Mouse (Mus musculus) limb, embryonic 14.5 days (tissue): ENCODE results near the gene Gpr1. TPM values are rescaled to one million over a fixed set of nuclear protein-coding genes. Genes with fewer than 3 reads are reported as not detected.
A peak's percentile ranks its signal among the peaks of the same experiment; 100 is the strongest.

Experiments
- ATAC-seq: fragments of 200-750 bp; cut with Nextera tagmentation; 2 replicates; pipeline ENCODE4 v1.8.0; 2017; ENCODE audit warnings: low read depth, moderate number of reproducible peaks, moderate TSS enrichment; ENCODE audit not compliant: low FRiP score
- DNase-seq: peaks from one replicate; pipeline ENCODE4 v3.0.0-alpha.2; 2015; ENCODE audit warnings: low spot score
- H3K27ac ChIP-seq: fragments of 300-500 bp; sonication (generic); replicated peaks from 2 replicates; pipeline ENCODE4 v1.5.1; 2014; ENCODE audit warnings: low read depth, mild to moderate bottlenecking, low read length, moderate library complexity, mixed read lengths
- H3K27me3 ChIP-seq: fragments of 300-500 bp; sonication (generic); 2 replicates; pipeline ENCODE4 v1.6.1; 2014; ENCODE audit warnings: low read length, mixed read lengths; ENCODE audit not compliant: control insufficient read depth, insufficient read depth
- H3K36me3 ChIP-seq: fragments of 300-500 bp; sonication (generic); 2 replicates; pipeline ENCODE4 v1.6.1; 2014; ENCODE audit warnings: mild to moderate bottlenecking, low read length, moderate library complexity, mixed read lengths; ENCODE audit not compliant: control insufficient read depth, insufficient read depth
- H3K4me1 ChIP-seq: fragments of 300-500 bp; sonication (generic); 2 replicates; pipeline ENCODE4 v1.6.1; 2014; ENCODE audit warnings: antibody characterized with exemption, low read length, mixed read lengths; ENCODE audit not compliant: control insufficient read depth, insufficient read depth
- H3K4me2 ChIP-seq: fragments of 300-500 bp; sonication (generic); replicated peaks from 2 replicates; pipeline ENCODE4 v1.6.1; 2014; ENCODE audit warnings: low read depth, mild to moderate bottlenecking, low read length, moderate library complexity; ENCODE audit not compliant: severe bottlenecking
- H3K4me3 ChIP-seq: fragments of 300-500 bp; sonication (generic); replicated peaks from 2 replicates; pipeline ENCODE4 v1.5.1; 2014; ENCODE audit warnings: low read length
- H3K9ac ChIP-seq: fragments of 300-500 bp; sonication (generic); 2 replicates; pipeline ENCODE4 v1.6.1; 2014; ENCODE audit warnings: mild to moderate bottlenecking, low read depth, low read length, moderate library complexity; ENCODE audit not compliant: severe bottlenecking
- H3K9me3 ChIP-seq: fragments of 300-500 bp; sonication (generic); 2 replicates; pipeline ENCODE4 v1.6.1; 2016; ENCODE audit warnings: low read length; ENCODE audit not compliant: control insufficient read depth
- POLR2A ChIP-seq: fragments of 200-500 bp; IDR thresholded peaks from 2 replicates; pipeline ENCODE4 v1.8.0; 2012; ENCODE audit warnings: inconsistent platforms, mild to moderate bottlenecking, moderate library complexity, borderline replicate concordance; ENCODE audit not compliant: insufficient read depth, insufficient read length; ENCODE audit errors: extremely low read depth
- WGBS: fragments of 180-500 bp; shearing (Covaris S2); extraction: QIAGEN DNeasy Blood & Tissue Kit; methylation state at CpG from one replicate; pipeline ENCODE4 v1.1.7; 2014; 5-methylcytosine and 5-hydroxymethylcytosine counted together
- polyA plus RNA-seq, 2 experiments: library from polyadenylated mRNA; depleted of rRNA in 1 of 2; stranded (reverse) in 1 of 2; unstranded in 1 of 2; fragments of >200 nt; fragmentation: Nextera tagmentation in 1 of 2; extraction: Ambion mirVana in 1 of 2; gene quantifications; 2 replicates each; pipeline versions ENCODE4 v1.2.1 to v1.2.3; 2012 to 2014

Gpr1 gene
- polyA plus RNA-seq, 2 experiments: 0.29 to 0.34 TPM

DNA sequence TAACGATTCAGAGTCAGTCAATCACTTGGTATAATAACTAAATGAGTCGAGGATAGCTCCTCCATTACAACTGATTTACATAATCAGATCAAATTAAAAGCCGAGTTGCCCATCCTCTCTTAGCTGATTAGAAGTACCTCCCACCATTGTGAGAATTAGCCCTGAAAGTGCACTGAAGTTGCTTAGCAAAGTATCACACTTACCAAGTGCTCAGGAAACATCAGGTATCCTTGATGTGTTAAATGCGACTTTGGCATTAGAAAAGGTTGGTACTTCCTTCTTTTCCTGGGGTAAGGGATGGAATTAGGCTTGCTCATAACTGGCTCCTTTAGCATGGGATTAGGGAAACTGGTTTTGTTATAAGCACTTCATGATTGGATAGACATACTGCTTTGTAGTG is 29.5 kb upstream of the Gpr1 start:
- 48% methylated on average over 4 of the region's 4 CpGs for WGBS
- no peak overlapping the region for H3K9ac ChIP-seq
- no peak overlapping the region for H3K27ac ChIP-seq
- H3K9me3 ChIP-seq: no peaks in the 10 kb centered on the region
- H3K4me1 ChIP-seq: 0 out of 2 replicates have a peak, but pooled peaks cover 2% of the 10 kb centered on the region
- TF ChIP-seq POLR2A: no peak
- DNase-seq (no peak), ATAC-seq (no peak)
- H3K36me3 ChIP-seq: no peaks in the 10 kb centered on the region
- peaks cover 38% of the 10 kb centered on the region for H3K27me3 ChIP-seq
- H3K4me2 ChIP-seq: no peak overlapping the region
- no peak overlapping the region for H3K4me3 ChIP-seq

DNA sequence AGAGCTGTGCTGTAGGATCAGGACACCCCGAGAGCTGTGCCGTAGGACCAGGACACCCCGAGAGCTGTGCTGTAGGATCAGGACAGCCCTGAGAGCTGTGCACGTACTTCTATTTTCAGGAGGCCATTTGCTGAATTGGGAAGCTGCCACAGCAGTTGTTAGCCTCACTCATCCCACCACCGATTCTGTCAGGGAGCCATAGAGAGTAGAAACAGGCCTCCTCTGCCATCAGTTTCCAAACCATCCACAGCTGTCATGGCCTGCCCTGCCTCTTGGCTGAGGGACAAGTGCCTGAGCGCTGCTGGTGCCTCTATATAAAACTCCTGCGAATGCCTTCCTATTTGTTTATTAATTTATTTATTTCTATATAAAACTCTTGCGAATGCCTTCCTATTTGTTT is 25.4 kb upstream of the Gpr1 start:
- ATAC-seq: peak; percentile 65
- Histone ChIP-seq H3K9ac (no peak overlapping the region), H3K4me3 (no peak overlapping the region), H3K27ac (no peak overlapping the region; the same call in 1 of the 2 replicates), H3K4me2 (no peak overlapping the region), H3K4me1 (peaks cover 2% of the 10 kb centered on the region; the same call in 1 of the 2 replicates), H3K27me3 (peaks cover 6% of the 10 kb centered on the region; the same call in 1 of the 2 replicates), H3K36me3 (no peaks in the 10 kb centered on the region), H3K9me3 (no peaks in the 10 kb centered on the region)
- no peak for TF ChIP-seq POLR2A
- DNase-seq: peak; percentile 56
- WGBS: 79% methylated on average over 8 of the region's 8 CpGs

- H3K9ac ChIP-seq: no peak overlapping the region
- no peak for DNase-seq
- 54% methylated on average over 4 of the region's 4 CpGs for WGBS
- no peak overlapping the region; the same call in 1 of the 2 replicates for H3K27ac ChIP-seq
- H3K9me3 ChIP-seq: no peaks in the 10 kb centered on the region
- no peak overlapping the region for H3K4me2 ChIP-seq
- no peaks in the 10 kb centered on the region for H3K36me3 ChIP-seq
- peaks cover 2% of the 10 kb centered on the region; the same call in 1 of the 2 replicates for H3K4me1 ChIP-seq
- ATAC-seq: no peak
- H3K27me3 ChIP-seq: 0 out of 2 replicates have a peak, but pooled peaks cover 4% of the 10 kb centered on the region
- no peak for TF ChIP-seq POLR2A
- H3K4me3 ChIP-seq: no peak overlapping the region
These were observed 25.0 kb upstream of the Gpr1 start for GRCm38 (mm10) chr1:63239305-63239704.

GRCm38 (mm10) chr1:63237371-63237770 is 23.0 kb upstream of the Gpr1 start:
- Histone ChIP-seq H3K4me1 (peaks cover 2% of the 10 kb centered on the region; the same call in 1 of the 2 replicates), H3K9ac (no peak overlapping the region), H3K9me3 (no peaks in the 10 kb centered on the region), H3K4me2 (no peak overlapping the region), H3K27ac (no peak overlapping the region), H3K36me3 (no peaks in the 10 kb centered on the region), H3K27me3 (no peaks in the 10 kb centered on the region), H3K4me3 (no peak overlapping the region)
- DNase-seq: no peak
- TF ChIP-seq POLR2A: no peak
- WGBS: 30% methylated on average over 5 of the region's 5 CpGs
- no peak for ATAC-seq

GRCm38 (mm10) chr1:63227241-63227640 is 12.9 kb upstream of the Gpr1 start:
- H3K4me1 ChIP-seq: no peaks in the 10 kb centered on the region
- no peaks in the 10 kb centered on the region for H3K36me3 ChIP-seq
- no peak overlapping the region for H3K4me3 ChIP-seq
- no peaks in the 10 kb centered on the region for H3K9me3 ChIP-seq
- DNase-seq (no peak), ATAC-seq (no peak)
- WGBS: 69% methylated on average over 5 of the region's 5 CpGs
- no peaks in the 10 kb centered on the region for H3K27me3 ChIP-seq
- H3K9ac ChIP-seq: no peak overlapping the region
- TF ChIP-seq POLR2A: no peak
- no peak overlapping the region for H3K27ac ChIP-seq
- no peak overlapping the region for H3K4me2 ChIP-seq

GRCm38 (mm10) chr1:63225890-63226289 is 11.5 kb upstream of the Gpr1 start:
- H3K27me3 ChIP-seq: no peaks in the 10 kb centered on the region
- H3K36me3 ChIP-seq: no peaks in the 10 kb centered on the region
- H3K4me2 ChIP-seq: no peak overlapping the region
- DNase-seq: peak; percentile 45
- H3K9me3 ChIP-seq: no peaks in the 10 kb centered on the region
- no peak for TF ChIP-seq POLR2A
- 3% methylated on average over 7 of the region's 7 CpGs for WGBS
- no peak overlapping the region for H3K9ac ChIP-seq
- no peak overlapping the region for H3K27ac ChIP-seq
- peak; percentile 71 for ATAC-seq
- H3K4me3 ChIP-seq: no peak overlapping the region
- H3K4me1 ChIP-seq: no peaks in the 10 kb centered on the region
